Mouse (Mus musculus): ENCODE results near the gene Nfkbie. TPM values are rescaled to one million over a fixed set of nuclear protein-coding genes. Genes with fewer than 3 reads are reported as not detected.
A peak's percentile ranks its signal among the peaks of the same experiment; 100 is the strongest.

The Nfkbie gene
- polyA plus RNA-seq, 1 experiment from 2014 or later = 1.6 TPM

DNA sequence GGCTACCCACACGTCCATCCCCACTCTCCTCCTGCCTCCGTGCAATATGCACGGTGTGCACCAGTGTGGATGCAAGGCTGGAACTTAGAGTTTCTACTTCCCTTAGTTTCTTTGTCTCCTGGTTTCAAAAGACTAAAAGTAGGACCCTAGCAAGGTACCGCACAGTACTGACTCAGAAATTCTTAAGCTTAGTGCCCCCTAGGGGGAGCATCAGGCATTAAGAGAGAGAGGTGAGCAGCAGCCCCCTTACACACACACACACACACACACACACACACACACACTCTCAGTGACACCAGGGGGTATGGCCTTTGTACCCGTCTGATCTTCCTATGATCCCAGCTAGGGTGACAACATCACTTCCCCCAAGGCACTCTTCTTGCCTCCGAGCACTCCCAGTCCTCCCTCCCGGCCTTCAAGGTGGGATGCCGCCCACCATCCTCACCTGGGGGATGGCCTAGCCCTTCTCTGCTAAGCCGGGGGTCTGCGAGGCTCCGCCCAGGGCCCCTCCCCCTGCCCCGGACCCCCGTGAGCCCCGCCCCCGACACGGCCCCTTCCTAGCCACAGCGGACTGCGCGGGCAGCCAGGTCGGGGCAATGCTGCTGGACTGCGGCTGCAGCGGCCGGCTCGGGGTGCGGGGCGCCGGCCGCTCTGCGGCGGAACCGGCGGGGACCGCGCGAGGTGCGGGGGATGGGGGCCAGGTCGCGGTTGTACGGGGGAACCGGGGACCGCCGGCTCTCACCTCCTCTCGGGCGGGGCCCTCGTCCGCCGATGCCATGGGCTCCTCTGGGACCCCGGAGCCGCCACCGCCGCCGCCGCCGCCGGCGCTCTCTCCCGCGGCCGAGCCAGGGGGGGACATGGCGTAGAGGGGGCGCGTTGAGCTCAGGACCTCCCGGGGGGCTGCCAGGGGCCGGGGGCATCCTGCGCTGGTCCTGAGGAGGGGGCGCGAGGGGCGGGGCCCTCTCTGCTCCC, 6.7 kb upstream of the Nfkbie start:
- Histone ChIP-seq H3K4me3 (ENCODE audit: low read depth, low read length) (peak overlapping the region; percentile 56), H3K27me3 (ENCODE audit: control insufficient read depth, insufficient read depth, low read length) (peaks cover 10% of the 10 kb centered on the region; the same call in 1 of the 2 replicates), H3K4me2 (replicated peaks; ENCODE audit: low read depth) (peak overlapping the region; percentile 95), H3K9ac (ENCODE audit: low read length) (peak overlapping the region; percentile 59), H3K9me3 (ENCODE audit: control insufficient read depth, low read length) (no peaks in the 10 kb centered on the region), H3K4me1 (replicated peaks; ENCODE audit: control insufficient read depth, insufficient read depth) (no peaks in the 10 kb centered on the region), H3K27ac (replicated peaks) (no peak overlapping the region), H3K36me3 (ENCODE audit: control insufficient read depth, insufficient read depth, low read length) (no peaks in the 10 kb centered on the region)
- ATAC-seq (ENCODE audit: low FRiP score, low TSS enrichment) = no peak; the same call in 1 of the 2 replicates
- WGBS = 3% methylated on average over 35 of the region's 68 CpGs
- no peak for DNase-seq (ENCODE audit: low spot score)
- TF ChIP-seq CTCF (IDR thresholded peaks at IDR 0.05; ENCODE audit: low read depth) (peak; percentile 53), EP300 (optimal IDR thresholded peaks at IDR 0.05) (no peak)

DNA sequence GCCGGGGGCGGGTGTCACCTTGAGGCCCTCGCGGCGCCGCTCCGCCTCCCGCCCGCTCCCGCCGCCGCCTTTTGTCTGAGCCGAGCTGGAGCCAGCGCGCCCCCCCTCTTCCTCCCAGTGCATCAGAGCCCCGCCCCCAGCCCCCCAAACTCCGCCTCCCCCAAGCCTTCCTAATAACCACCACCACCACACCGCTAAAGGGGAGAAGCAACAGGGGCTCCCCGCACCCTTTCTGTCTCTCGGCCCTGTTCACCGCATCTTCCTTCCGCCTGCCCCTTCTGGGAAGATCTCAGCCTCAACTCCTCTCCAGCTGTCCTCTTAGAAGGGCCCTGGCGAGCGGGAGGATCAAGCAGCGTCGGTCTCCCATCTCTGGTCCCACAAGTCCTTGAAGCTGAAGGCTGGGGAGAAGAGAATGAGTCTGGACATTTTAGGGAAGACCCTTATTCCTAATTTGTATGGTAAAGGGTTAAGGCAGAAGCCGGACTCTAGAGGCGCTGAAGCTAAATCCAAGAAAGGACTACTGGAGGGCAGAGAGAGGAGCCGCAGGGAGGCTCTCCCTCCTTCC, 5.8 kb upstream of the Nfkbie start, which contains the start of gene Tmem151b:
Tmem151b (minus strand) TSS at position 61 of the 565 bp plus-strand sequence.
- TF ChIP-seq CTCF (IDR thresholded peaks at IDR 0.05; ENCODE audit: low read depth) (peak; percentile 17; the same call in 1 of the 2 replicates), EP300 (optimal IDR thresholded peaks at IDR 0.05) (no peak)
- whole genome bisulfite sequencing = 4% methylated on average over 20 of the region's 29 CpGs
- no peaks in the 10 kb centered on the region for H3K36me3 ChIP-seq (ENCODE audit: control insufficient read depth, insufficient read depth, low read length)
- no peaks in the 10 kb centered on the region for H3K9me3 ChIP-seq (ENCODE audit: control insufficient read depth, low read length)
- no peaks in the 10 kb centered on the region for H3K4me1 ChIP-seq (replicated peaks; ENCODE audit: control insufficient read depth, insufficient read depth)
- H3K4me2 ChIP-seq (replicated peaks; ENCODE audit: low read depth) = peak within 1 kb of the TSS; percentile 95
- no peak within 1 kb of the TSS for H3K27ac ChIP-seq (replicated peaks)
- peak within 1 kb of the TSS; percentile 56 for H3K4me3 ChIP-seq (ENCODE audit: low read depth, low read length)
- H3K27me3 ChIP-seq (ENCODE audit: control insufficient read depth, insufficient read depth, low read length) = peaks cover 10% of the 10 kb centered on the region; the same call in 1 of the 2 replicates
- ATAC-seq (ENCODE audit: low FRiP score, low TSS enrichment) = no peak
- peak within 1 kb of the TSS; percentile 59 for H3K9ac ChIP-seq (ENCODE audit: low read length)
- no peak for DNase-seq (ENCODE audit: low spot score)

DNA sequence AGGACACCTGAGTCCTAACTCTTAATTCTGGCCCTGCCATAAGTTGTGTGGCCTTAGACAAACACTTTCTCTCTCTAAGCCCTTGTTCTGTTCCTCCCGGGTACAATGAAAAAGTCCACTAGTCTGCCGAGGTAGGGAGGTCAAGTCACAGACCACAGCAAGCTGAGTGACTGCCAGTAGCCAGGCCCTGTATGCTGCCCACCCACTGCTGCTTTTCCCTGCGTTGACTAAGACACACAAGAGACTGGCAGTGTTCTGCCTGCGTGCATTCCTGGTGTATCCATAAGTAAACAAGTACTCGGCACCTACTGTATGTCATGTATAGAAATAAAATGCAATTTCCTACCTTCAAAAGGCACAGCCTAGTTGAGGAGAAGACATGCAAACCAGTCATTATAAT, 5.2 kb upstream of the Nfkbie start:
- Histone ChIP-seq H3K27me3 (ENCODE audit: control insufficient read depth, insufficient read depth, low read length) (peaks cover 8% of the 10 kb centered on the region; the same call in 1 of the 2 replicates), H3K9ac (ENCODE audit: low read length) (no peak overlapping the region), H3K9me3 (ENCODE audit: control insufficient read depth, low read length) (no peaks in the 10 kb centered on the region), H3K4me2 (replicated peaks; ENCODE audit: low read depth) (no peak overlapping the region), H3K4me1 (replicated peaks; ENCODE audit: control insufficient read depth, insufficient read depth) (no peaks in the 10 kb centered on the region), H3K27ac (replicated peaks) (no peak overlapping the region), H3K36me3 (ENCODE audit: control insufficient read depth, insufficient read depth, low read length) (no peaks in the 10 kb centered on the region), H3K4me3 (ENCODE audit: low read depth, low read length) (no peak overlapping the region)
- ATAC-seq (ENCODE audit: low FRiP score, low TSS enrichment) (no peak), DNase-seq (ENCODE audit: low spot score) (no peak)
- TF ChIP-seq EP300 (optimal IDR thresholded peaks at IDR 0.05) (no peak), CTCF (IDR thresholded peaks at IDR 0.05; ENCODE audit: low read depth) (no peak)
- 9% methylated on average over 5 of the region's 5 CpGs for WGBS

DNA sequence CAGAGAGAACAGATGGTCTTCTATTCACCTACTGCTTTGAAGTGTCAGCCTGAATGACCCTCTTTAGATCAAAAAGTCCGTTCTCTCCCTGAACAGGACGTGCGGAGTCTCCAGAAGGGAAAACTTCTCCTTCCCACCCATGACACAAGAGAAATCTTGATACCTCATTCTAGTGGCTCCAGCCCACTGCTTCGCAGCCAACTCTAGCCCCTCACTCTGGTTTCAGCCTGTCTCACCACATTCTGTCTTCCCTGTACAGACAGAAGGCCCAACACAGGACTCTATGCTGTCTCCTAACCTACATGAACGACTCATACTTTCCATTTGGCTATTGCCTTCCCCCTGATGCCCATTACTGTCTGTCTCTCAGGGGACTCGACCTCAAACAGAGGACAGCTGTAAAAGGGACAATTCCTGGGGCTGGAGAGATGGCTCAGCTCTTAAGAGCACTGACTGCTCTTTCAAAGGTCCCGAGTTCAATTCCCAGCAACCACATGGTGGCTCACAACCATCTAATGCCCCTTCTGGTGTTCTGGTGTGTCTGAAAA, 4.2 kb upstream of the Nfkbie start:
- ATAC-seq (ENCODE audit: low FRiP score, low TSS enrichment) (no peak), DNase-seq (ENCODE audit: low spot score) (no peak)
- Histone ChIP-seq H3K9ac (ENCODE audit: low read length) (no peak overlapping the region), H3K9me3 (ENCODE audit: control insufficient read depth, low read length) (no peaks in the 10 kb centered on the region), H3K27ac (replicated peaks) (no peak overlapping the region), H3K4me1 (replicated peaks; ENCODE audit: control insufficient read depth, insufficient read depth) (peaks cover 3% of the 10 kb centered on the region; the same call in 1 of the 2 replicates), H3K4me2 (replicated peaks; ENCODE audit: low read depth) (no peak overlapping the region), H3K4me3 (ENCODE audit: low read depth, low read length) (no peak overlapping the region), H3K27me3 (ENCODE audit: control insufficient read depth, insufficient read depth, low read length) (no peaks in the 10 kb centered on the region; the same call in 1 of the 2 replicates), H3K36me3 (ENCODE audit: control insufficient read depth, insufficient read depth, low read length) (no peaks in the 10 kb centered on the region)
- no peak for TF ChIP-seq EP300 (optimal IDR thresholded peaks at IDR 0.05)
- no peak for TF ChIP-seq CTCF (IDR thresholded peaks at IDR 0.05; ENCODE audit: low read depth)
- 62% methylated on average over 7 of the region's 7 CpGs for WGBS

DNA sequence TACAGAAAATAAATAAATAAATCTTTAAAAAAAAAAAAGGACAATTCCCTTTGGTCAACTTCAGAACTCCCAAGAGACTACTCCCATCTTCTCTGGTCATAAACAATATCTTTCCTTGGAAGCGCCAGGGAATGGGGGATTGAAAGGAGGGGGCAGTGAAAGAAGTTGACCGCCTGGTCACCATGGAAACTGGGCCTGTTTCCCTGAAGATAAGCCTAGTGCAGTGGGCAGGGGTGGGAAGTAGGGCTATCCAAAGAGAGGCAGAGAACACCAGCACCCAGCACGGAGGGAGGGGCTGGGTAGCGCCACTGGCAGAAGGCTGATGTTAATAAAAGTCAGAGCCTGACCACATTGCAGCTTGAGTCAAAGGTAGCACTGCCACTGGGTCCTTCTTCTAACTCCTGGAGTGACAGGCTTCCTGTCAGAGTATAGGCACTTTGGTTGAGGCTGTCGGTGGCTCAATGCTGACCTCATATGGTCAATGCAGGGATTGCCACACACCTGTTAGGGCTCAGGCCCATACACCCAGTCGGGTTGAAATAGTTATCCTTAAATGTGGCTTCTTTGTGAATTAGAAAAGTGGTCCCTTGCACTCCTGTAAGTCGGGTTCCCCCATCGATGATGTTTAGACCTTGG, 3.6 kb upstream of the Nfkbie start:
- 6% methylated on average over 8 of the region's 8 CpGs for whole genome bisulfite sequencing
- Histone ChIP-seq H3K4me1 (replicated peaks; ENCODE audit: control insufficient read depth, insufficient read depth) (peaks cover 3% of the 10 kb centered on the region; the same call in 1 of the 2 replicates), H3K27me3 (ENCODE audit: control insufficient read depth, insufficient read depth, low read length) (no peaks in the 10 kb centered on the region; the same call in 1 of the 2 replicates), H3K36me3 (ENCODE audit: control insufficient read depth, insufficient read depth, low read length) (no peaks in the 10 kb centered on the region), H3K9me3 (ENCODE audit: control insufficient read depth, low read length) (no peaks in the 10 kb centered on the region), H3K27ac (replicated peaks) (no peak overlapping the region), H3K4me2 (replicated peaks; ENCODE audit: low read depth) (no peak overlapping the region), H3K4me3 (ENCODE audit: low read depth, low read length) (no peak overlapping the region), H3K9ac (ENCODE audit: low read length) (no peak overlapping the region)
- TF ChIP-seq EP300 (optimal IDR thresholded peaks at IDR 0.05) (no peak), CTCF (IDR thresholded peaks at IDR 0.05; ENCODE audit: low read depth) (peak; percentile 94)
- ATAC-seq (ENCODE audit: low FRiP score, low TSS enrichment) = peak; percentile 62
- DNase-seq (ENCODE audit: low spot score) = peak; percentile 82
